Mouse (Mus musculus): ENCODE results near the gene Rc3h1. TPM values are rescaled to one million over a fixed set of nuclear protein-coding genes. Genes with fewer than 3 reads are reported as not detected.

The Rc3h1 gene
- polyA plus RNA-seq, 1 experiment: 13.0 TPM

GRCm38 (mm10) chr1:160899701-160900100, 6.5 kb upstream of the Rc3h1 start:
- DNase-seq (ENCODE audit: low read depth): no peak
- TF ChIP-seq CTCF (IDR thresholded peaks at IDR 0.05; ENCODE audit: borderline replicate concordance, extremely low read depth, insufficient read depth, insufficient read length) (no peak), POLR2A (IDR thresholded peaks at IDR 0.05; ENCODE audit: borderline replicate concordance, extremely low read depth, insufficient read depth, insufficient read length, poor library complexity, severe bottlenecking) (no peak)

- DNase-seq (ENCODE audit: low read depth): no peak
- TF ChIP-seq CTCF (IDR thresholded peaks at IDR 0.05; ENCODE audit: borderline replicate concordance, extremely low read depth, insufficient read depth, insufficient read length) (no peak), POLR2A (IDR thresholded peaks at IDR 0.05; ENCODE audit: borderline replicate concordance, extremely low read depth, insufficient read depth, insufficient read length, poor library complexity, severe bottlenecking) (no peak)
Observed at GRCm38 (mm10) chr1:160904047-160904446, 2.2 kb upstream of the Rc3h1 start.

DNA sequence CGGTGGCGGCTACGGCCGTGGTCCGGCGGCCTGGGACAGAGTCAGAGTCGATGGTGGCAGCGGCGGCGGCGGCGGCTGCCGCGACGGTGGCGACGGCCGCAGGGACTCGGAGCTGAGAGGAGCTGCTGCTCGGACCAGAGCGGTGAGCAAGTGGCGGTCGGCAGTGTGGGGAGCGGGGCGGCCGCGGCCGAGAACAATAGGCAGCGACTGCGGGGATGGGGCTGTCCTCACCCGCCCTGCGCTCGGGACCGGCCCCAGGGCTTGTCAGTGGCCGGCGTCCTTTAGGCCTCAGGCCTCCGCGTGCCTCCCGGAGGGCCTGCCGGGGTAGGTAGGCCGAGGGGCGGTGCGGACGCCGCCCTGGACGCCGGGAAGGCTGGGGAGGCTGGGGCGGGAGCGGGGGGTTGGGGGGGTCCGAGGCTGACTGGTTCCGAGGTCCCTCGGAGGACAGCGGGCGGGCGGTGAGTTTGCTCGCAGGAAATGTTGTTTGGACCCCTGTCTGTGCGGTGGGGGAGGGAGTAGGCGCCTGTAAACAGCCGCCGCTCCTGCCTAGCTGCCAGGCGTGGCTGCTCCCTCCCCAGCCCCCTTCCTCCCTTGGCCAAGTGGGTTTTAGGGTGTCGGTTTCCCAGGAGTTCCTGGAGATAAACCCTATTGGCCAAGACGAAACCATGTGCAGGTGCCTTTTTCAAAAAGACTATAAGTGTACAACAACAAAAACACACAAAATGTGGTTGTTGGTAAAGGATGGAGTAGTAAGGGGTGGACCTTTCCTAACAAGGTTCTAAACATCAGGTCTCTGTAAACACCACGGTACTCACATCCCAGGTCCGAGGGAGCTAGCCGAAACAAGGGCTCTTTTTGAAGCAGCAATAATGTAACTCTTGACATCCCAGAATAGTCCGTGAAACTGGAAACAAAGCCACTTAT, 602 bp downstream of the Rc3h1 start:
- TF ChIP-seq CTCF (IDR thresholded peaks at IDR 0.05; ENCODE audit: borderline replicate concordance, extremely low read depth, insufficient read depth, insufficient read length): no peak
- TF ChIP-seq POLR2A (IDR thresholded peaks at IDR 0.05; ENCODE audit: borderline replicate concordance, extremely low read depth, insufficient read depth, insufficient read length, poor library complexity, severe bottlenecking): no peak; the same call in 1 of the 2 replicates
- DNase-seq (ENCODE audit: low read depth): peak; percentile 75

DNA sequence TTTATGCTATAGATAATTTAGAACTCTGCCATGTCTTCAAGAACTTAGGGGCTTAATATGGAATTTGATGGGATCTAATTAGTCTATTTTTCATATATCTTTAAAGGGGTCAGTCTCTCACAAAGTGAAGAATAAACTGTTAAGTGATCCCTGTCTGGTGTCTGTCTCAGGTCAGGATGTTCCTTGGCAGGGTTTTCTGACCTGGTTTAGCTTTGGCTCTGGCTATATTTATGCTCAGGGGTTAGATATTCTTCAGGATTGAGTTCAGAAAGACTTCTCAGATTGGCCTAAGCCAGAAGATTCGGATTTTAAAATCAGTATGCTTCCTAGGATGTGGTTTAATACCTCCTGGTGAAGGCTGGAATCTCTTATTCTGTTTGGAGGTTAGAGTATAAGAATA, 4.0 kb downstream of the Rc3h1 start:
- DNase-seq (ENCODE audit: low read depth): no peak
- TF ChIP-seq POLR2A (IDR thresholded peaks at IDR 0.05; ENCODE audit: borderline replicate concordance, extremely low read depth, insufficient read depth, insufficient read length, poor library complexity, severe bottlenecking) (no peak), CTCF (IDR thresholded peaks at IDR 0.05; ENCODE audit: borderline replicate concordance, extremely low read depth, insufficient read depth, insufficient read length) (no peak)

DNA sequence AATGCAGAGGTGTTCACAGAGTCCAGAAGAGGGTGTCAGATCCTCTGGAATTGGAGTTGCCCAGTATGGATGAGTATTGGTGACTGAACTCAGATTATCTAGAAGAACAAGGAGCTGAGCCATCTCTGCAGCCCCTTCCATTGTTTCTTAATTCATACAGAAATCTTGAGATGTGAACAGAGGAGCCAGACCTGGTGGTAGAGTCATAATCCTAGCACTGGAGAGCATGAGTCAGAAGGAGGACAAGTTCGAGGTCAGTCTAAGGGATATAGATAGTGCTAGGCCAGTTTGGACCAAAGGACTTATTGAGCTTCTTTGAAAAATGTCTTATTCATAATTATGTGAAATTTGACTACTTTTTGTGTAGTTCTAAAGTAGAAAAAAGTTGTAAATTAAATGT, 4.6 kb downstream of the Rc3h1 start:
- no peak for DNase-seq (ENCODE audit: low read depth)
- TF ChIP-seq CTCF (IDR thresholded peaks at IDR 0.05; ENCODE audit: borderline replicate concordance, extremely low read depth, insufficient read depth, insufficient read length) (no peak), POLR2A (IDR thresholded peaks at IDR 0.05; ENCODE audit: borderline replicate concordance, extremely low read depth, insufficient read depth, insufficient read length, poor library complexity, severe bottlenecking) (no peak)

DNA sequence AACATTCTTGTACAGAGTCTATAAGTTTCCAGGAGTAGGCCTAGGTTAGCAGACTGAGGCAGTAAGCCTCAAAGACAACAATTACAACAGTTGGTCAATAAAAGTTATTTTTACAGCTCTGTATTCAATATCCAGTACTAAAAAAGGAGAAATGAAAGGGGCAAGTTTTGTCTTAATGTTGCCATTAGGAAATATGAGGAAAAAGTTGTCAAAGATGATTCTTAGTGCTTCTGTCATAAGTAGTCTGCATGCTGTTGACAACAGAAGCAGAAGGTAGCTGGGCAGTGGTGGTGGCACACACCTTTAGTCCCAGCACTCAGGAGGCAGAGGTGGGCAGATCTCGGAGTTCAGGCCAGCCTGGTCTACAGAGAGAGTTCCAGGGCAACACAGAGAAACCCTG, 13.2 kb downstream of the Rc3h1 start:
- DNase-seq (ENCODE audit: low read depth): no peak
- TF ChIP-seq POLR2A (IDR thresholded peaks at IDR 0.05; ENCODE audit: borderline replicate concordance, extremely low read depth, insufficient read depth, insufficient read length, poor library complexity, severe bottlenecking) (no peak), CTCF (IDR thresholded peaks at IDR 0.05; ENCODE audit: borderline replicate concordance, extremely low read depth, insufficient read depth, insufficient read length) (no peak)

DNA sequence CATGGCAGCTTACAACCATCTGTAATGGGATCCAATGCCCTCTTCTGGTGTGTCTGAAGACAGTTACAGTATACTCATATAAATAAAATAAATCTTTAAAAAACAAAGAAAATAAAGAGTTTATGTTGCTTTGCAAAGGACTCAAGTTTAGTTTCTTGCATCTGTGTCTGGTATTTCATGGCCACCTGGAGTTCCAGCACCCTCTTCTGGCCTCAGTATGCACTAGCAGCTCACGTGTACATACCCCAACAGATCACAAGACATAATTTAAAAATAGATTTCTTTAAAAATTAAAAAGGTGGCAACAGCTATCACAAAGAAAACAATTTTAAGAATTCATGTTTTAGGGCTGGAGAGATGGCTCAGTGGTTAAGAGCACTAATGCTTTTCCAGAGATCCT, 15.7 kb downstream of the Rc3h1 start:
- no peak for DNase-seq (ENCODE audit: low read depth)
- TF ChIP-seq CTCF (IDR thresholded peaks at IDR 0.05; ENCODE audit: borderline replicate concordance, extremely low read depth, insufficient read depth, insufficient read length) (no peak; the same call in 1 of the 2 replicates), POLR2A (IDR thresholded peaks at IDR 0.05; ENCODE audit: borderline replicate concordance, extremely low read depth, insufficient read depth, insufficient read length, poor library complexity, severe bottlenecking) (no peak)

GRCm38 (mm10) chr1:160931320-160931719, 25.1 kb downstream of the Rc3h1 start:
- no peak for DNase-seq (ENCODE audit: low read depth)
- TF ChIP-seq CTCF (IDR thresholded peaks at IDR 0.05; ENCODE audit: borderline replicate concordance, extremely low read depth, insufficient read depth, insufficient read length) (no peak), POLR2A (IDR thresholded peaks at IDR 0.05; ENCODE audit: borderline replicate concordance, extremely low read depth, insufficient read depth, insufficient read length, poor library complexity, severe bottlenecking) (no peak)

DNA sequence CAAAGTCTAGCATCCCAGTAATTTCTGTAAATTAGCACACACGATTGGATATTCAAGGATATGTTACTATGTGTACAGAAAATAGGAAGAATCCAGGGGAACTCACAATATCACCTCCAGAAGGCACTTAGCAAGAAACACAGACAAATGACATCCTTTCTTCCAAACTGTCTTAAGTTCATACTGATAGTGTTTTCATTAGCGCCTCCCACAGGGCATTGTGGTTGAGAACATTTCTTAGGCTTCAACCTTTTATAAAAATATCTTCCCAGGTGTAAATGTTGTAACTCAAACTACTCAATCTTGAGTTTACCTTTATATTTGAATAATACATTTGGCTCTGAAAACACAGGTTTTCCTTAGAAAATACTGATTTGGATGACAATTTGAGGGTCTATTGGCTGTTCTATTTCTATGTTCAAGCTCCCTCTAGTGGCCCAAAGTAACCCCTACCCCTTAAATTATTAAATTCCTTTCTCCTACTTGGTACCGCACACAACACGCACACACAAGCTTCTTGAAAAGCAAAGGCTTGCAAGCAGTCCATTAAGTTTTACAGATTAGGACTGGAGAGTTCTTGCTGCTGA, 27.8 kb downstream of the Rc3h1 start:
- DNase-seq (ENCODE audit: low read depth): peak; percentile 73
- peak; percentile 14; the same call in 1 of the 2 replicates for TF ChIP-seq CTCF (IDR thresholded peaks at IDR 0.05; ENCODE audit: borderline replicate concordance, extremely low read depth, insufficient read depth, insufficient read length)
- TF ChIP-seq POLR2A (IDR thresholded peaks at IDR 0.05; ENCODE audit: borderline replicate concordance, extremely low read depth, insufficient read depth, insufficient read length, poor library complexity, severe bottlenecking): no peak

GRCm38 (mm10) chr1:160935551-160935950, 29.3 kb downstream of the Rc3h1 start:
- TF ChIP-seq CTCF (IDR thresholded peaks at IDR 0.05; ENCODE audit: borderline replicate concordance, extremely low read depth, insufficient read depth, insufficient read length) (no peak; the same call in 1 of the 2 replicates), POLR2A (IDR thresholded peaks at IDR 0.05; ENCODE audit: borderline replicate concordance, extremely low read depth, insufficient read depth, insufficient read length, poor library complexity, severe bottlenecking) (no peak)
- peak; percentile 39 for DNase-seq (ENCODE audit: low read depth)

DNA sequence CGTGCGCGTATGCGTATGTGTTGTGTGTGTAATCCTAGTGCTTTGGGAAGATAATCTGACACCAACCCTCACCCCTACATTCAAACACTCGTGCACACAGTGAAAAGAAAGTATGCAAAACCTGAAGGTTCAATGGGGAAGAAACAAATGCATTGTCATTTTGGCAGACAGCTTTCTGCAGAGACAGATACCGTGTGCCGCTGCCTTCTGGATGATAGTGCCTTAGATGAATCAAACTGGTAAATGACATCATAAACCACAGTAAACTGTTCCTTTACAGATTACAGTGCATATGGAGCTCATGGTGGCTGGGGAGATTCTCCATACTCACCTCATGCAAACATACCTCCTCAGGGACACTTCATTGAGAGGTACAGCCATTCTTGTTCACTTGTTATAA, 57.0 kb downstream of the Rc3h1 start:
- no peak for TF ChIP-seq POLR2A (IDR thresholded peaks at IDR 0.05; ENCODE audit: borderline replicate concordance, extremely low read depth, insufficient read depth, insufficient read length, poor library complexity, severe bottlenecking)
- TF ChIP-seq CTCF (IDR thresholded peaks at IDR 0.05; ENCODE audit: borderline replicate concordance, extremely low read depth, insufficient read depth, insufficient read length): no peak
- no peak for DNase-seq (ENCODE audit: low read depth)
